Comparison of ENCODE assay signal across 9 mouse cellular contexts in genomic region chr5:74173162-74173844, GRCm38 (mm10). TPM values are rescaled to one million over a fixed set of nuclear protein-coding genes. Genes with fewer than 3 reads are reported as not detected.
DNase-seq lines count a peak whose midpoint lies in the region; ATAC-seq and TF ChIP-seq lines count a peak whose summit lies in the region.
"Had no signal": no experiment of that assay in that cellular context is flagged by ENCODE, and none has a peak within 500 bp of the region (broad histone marks: within the 10 kb centered on the region; RNA-seq: fewer than 3 reads in every experiment).

No protein-coding gene starts in this region.

- TF ChIP-seq CTCF in intestine, postnatal 0 days (IDR thresholded peaks at IDR 0.05; ENCODE audit: low read depth), result no peak

- peaks cover 19% of the 10 kb centered on the region for H3K4me1 ChIP-seq in intestine, embryonic 14.5 days (replicated peaks; ENCODE audit: control insufficient read depth, insufficient read depth, low read length)
- no peaks in the 10 kb centered on the region for H3K4me1 ChIP-seq in intestine, postnatal 0 days (replicated peaks; ENCODE audit: control insufficient read depth, insufficient read depth, low read length)
- peaks cover 71% of the 10 kb centered on the region for H3K4me1 ChIP-seq in embryonic facial prominence, embryonic 13.5 days
- H3K4me1 ChIP-seq in heart, embryonic 15.5 days (replicated peaks), result peaks cover 43% of the 10 kb centered on the region
- H3K4me1 ChIP-seq in midbrain, embryonic 10.5 days, result peaks cover 29% of the 10 kb centered on the region

- no peaks in the 10 kb centered on the region for H3K27me3 ChIP-seq in intestine, embryonic 14.5 days (replicated peaks; ENCODE audit: control insufficient read depth, insufficient read depth, low read length)
- H3K27me3 ChIP-seq in intestine, postnatal 0 days (replicated peaks; ENCODE audit: control insufficient read depth, insufficient read depth, low read length), result no peaks in the 10 kb centered on the region
- H3K27me3 ChIP-seq in embryonic facial prominence, embryonic 13.5 days, result no peaks in the 10 kb centered on the region
- H3K27me3 ChIP-seq in heart, embryonic 15.5 days, result no peaks in the 10 kb centered on the region
- H3K27me3 ChIP-seq in midbrain, embryonic 10.5 days (ENCODE audit: low read depth, poor library complexity, severe bottlenecking), result peaks cover 59% of the 10 kb centered on the region

- H3K4me2 ChIP-seq in intestine, embryonic 14.5 days (ENCODE audit: low read length), result no peak overlapping the region
- H3K4me2 ChIP-seq in intestine, postnatal 0 days (replicated peaks; ENCODE audit: low read depth), result no peak overlapping the region
- H3K4me2 ChIP-seq in embryonic facial prominence, embryonic 13.5 days, result peak overlapping the region; percentile 38
- no peak overlapping the region for H3K4me2 ChIP-seq in heart, embryonic 15.5 days

- no peak for ATAC-seq in intestine, embryonic 14.5 days (replicated peaks; ENCODE audit: low FRiP score, low TSS enrichment, low read depth)
- no peak for ATAC-seq in intestine, postnatal 0 days
- ATAC-seq in embryonic facial prominence, embryonic 13.5 days (ENCODE audit: insufficient number of reproducible peaks, insufficient read depth, low FRiP score, low TSS enrichment, low read depth), result 0 out of 2 replicates have a peak, but pooled peaks have one; percentile 26
- ATAC-seq in heart, embryonic 15.5 days (replicated peaks; ENCODE audit: insufficient number of reproducible peaks, insufficient read depth, low FRiP score, low read depth), result peak; percentile 67

- H3K9ac ChIP-seq in intestine, embryonic 14.5 days (ENCODE audit: low read length), result no peak overlapping the region
- H3K9ac ChIP-seq in intestine, postnatal 0 days (ENCODE audit: low read depth, low read length), result no peak overlapping the region
- H3K9ac ChIP-seq in embryonic facial prominence, embryonic 13.5 days, result no peak overlapping the region; the same call in 1 of the 2 replicates
- H3K9ac ChIP-seq in heart, embryonic 15.5 days, result no peak overlapping the region

- no peaks in the 10 kb centered on the region for H3K9me3 ChIP-seq in intestine, embryonic 14.5 days (ENCODE audit: control insufficient read depth, low read length)
- H3K9me3 ChIP-seq in intestine, postnatal 0 days (ENCODE audit: control insufficient read depth), result no peaks in the 10 kb centered on the region
- no peaks in the 10 kb centered on the region for H3K9me3 ChIP-seq in embryonic facial prominence, embryonic 13.5 days
- no peaks in the 10 kb centered on the region for H3K9me3 ChIP-seq in heart, embryonic 15.5 days (replicated peaks)
- H3K9me3 ChIP-seq in midbrain, embryonic 10.5 days (replicated peaks), result no peaks in the 10 kb centered on the region
- H3K9me3 ChIP-seq: megakaryocyte, embryonic 14.5 days had no signal

- no peaks in the 10 kb centered on the region for H3K36me3 ChIP-seq in intestine, embryonic 14.5 days (ENCODE audit: control insufficient read depth, insufficient read depth, low read length)
- no peaks in the 10 kb centered on the region for H3K36me3 ChIP-seq in intestine, postnatal 0 days (ENCODE audit: control insufficient read depth, insufficient read depth)
- H3K36me3 ChIP-seq in embryonic facial prominence, embryonic 13.5 days, result no peaks in the 10 kb centered on the region
- no peaks in the 10 kb centered on the region for H3K36me3 ChIP-seq in heart, embryonic 15.5 days
- H3K36me3 ChIP-seq in midbrain, embryonic 10.5 days, result no peaks in the 10 kb centered on the region

- DNase-seq in intestine, embryonic 14.5 days (ENCODE audit: low spot score), result no peak
- no peak for DNase-seq in midbrain, embryonic 10.5 days (ENCODE audit: low spot score)
- DNase-seq in spleen, adult 12 weeks (ENCODE audit: low spot score), result no peak
- DNase-seq in cerebellum, adult 8-10 months, result no peak
- DNase-seq in adrenal gland, postnatal 36 days, result no peak

- peak overlapping the region; percentile 17; the same call in 1 of the 2 replicates for H3K27ac ChIP-seq in intestine, embryonic 14.5 days (ENCODE audit: low read depth)
- no peak overlapping the region for H3K27ac ChIP-seq in intestine, postnatal 0 days (ENCODE audit: low read depth, low read length)
- peak overlapping the region; percentile 90 for H3K27ac ChIP-seq in embryonic facial prominence, embryonic 13.5 days
- H3K27ac ChIP-seq in heart, embryonic 15.5 days, result peak overlapping the region; percentile 86
- peak overlapping the region; percentile 67 for H3K27ac ChIP-seq in midbrain, embryonic 10.5 days (replicated peaks)

- H3K4me3 ChIP-seq in intestine, embryonic 14.5 days (ENCODE audit: low read depth, low read length), result no peak overlapping the region
- H3K4me3 ChIP-seq in intestine, postnatal 0 days (ENCODE audit: low read depth, low read length), result no peak overlapping the region
- no peak overlapping the region for H3K4me3 ChIP-seq in embryonic facial prominence, embryonic 13.5 days
- no peak overlapping the region for H3K4me3 ChIP-seq in heart, embryonic 15.5 days
- H3K4me3 ChIP-seq in midbrain, embryonic 10.5 days, result no peak overlapping the region
- H3K4me3 ChIP-seq: megakaryocyte, embryonic 14.5 days had no signal

- 63% methylated on average over 18 of the region's 18 CpGs for WGBS in intestine, embryonic 14.5 days
- 70% methylated on average over 18 of the region's 18 CpGs for WGBS in intestine, postnatal 0 days
- WGBS in embryonic facial prominence, embryonic 13.5 days, result 40% methylated on average over 18 of the region's 18 CpGs
- 52% methylated on average over 18 of the region's 18 CpGs for WGBS in heart, embryonic 15.5 days
- WGBS in midbrain, embryonic 10.5 days, result 71% methylated on average over 18 of the region's 18 CpGs

RNA-seq across cellular contexts. Expression of gene Rasl11b, which starts 21.8 kb away (rescaled TPM):
- polyA plus RNA-seq in intestine, embryonic 14.5 days (2014; fragmentation: Nextera tagmentation; extraction: Ambion mirVana), result 39.6 and 43.8 TPM in 2 replicates
- 15.9 and 19.4 TPM in 2 replicates for polyA plus RNA-seq in intestine, postnatal 0 days (2015; fragmentation: Nextera tagmentation; extraction: Ambion mirVana)
- polyA plus RNA-seq in embryonic facial prominence, embryonic 13.5 days (2015; fragmentation: Nextera tagmentation; extraction: Ambion mirVana), result 148 and 177 TPM in 2 replicates
- 90.2 and 101 TPM in 2 replicates for polyA plus RNA-seq in heart, embryonic 15.5 days (2015; fragmentation: Nextera tagmentation; extraction: Ambion mirVana)
- polyA plus RNA-seq in midbrain, embryonic 10.5 days (2016; fragmentation: Nextera tagmentation; extraction: Ambion mirVana), result 27.3 and 30.3 TPM in 2 replicates
- 10 to 100 TPM; 18.1 to 24.3 TPM for total RNA-seq in adrenal gland, postnatal 36 days (2021)

Comparison
In these comparisons a context has a peak if more than half of its experiments do, and no peak if none do; other contexts are left out.
1. ATAC-seq: peak in embryonic facial prominence, embryonic 13.5 days (single experiment) and heart, embryonic 15.5 days (single experiment); none in intestine, embryonic 14.5 days (single experiment) and intestine, postnatal 0 days (single experiment).